Mouse (Mus musculus) MEL (cell line): Measurements from ENCODE around the gene Fbln2.

Experiments used
- CTCF ChIP-seq, 3 experiments: IDR thresholded peaks in 2 of 3; conservative IDR thresholded peaks in 1 of 3; 2 replicates each; pipeline ENCODE4 v1.5.1; 2011 to 2012; ENCODE audit warnings: low read length in 3 of 3, low read depth in 2 of 3, mild to moderate bottlenecking in 2 of 3, improper control_type of control experiment in 1 of 3, inconsistent platforms in 1 of 3, mixed read lengths in 1 of 3, moderate library complexity in 1 of 3; ENCODE audit not compliant: control insufficient read depth in 1 of 3, insufficient read depth in 1 of 3, poor library complexity in 1 of 3, severe bottlenecking in 1 of 3
- EP300 ChIP-seq, 2 experiments: IDR thresholded peaks; 2 replicates each; pipeline ENCODE4 v1.6.1; 2011; ENCODE audit warnings: improper control_type of control experiment in 2 of 2, low read length in 2 of 2, low read depth in 1 of 2, mild to moderate bottlenecking in 1 of 2
- KAT2A ChIP-seq: conservative IDR thresholded peaks from 2 replicates; pipeline ENCODE4 v1.6.1; 2012; ENCODE audit warnings: low read depth, low read length, improper control_type of control experiment, inconsistent platforms
- MXI1 ChIP-seq: IDR thresholded peaks from 2 replicates; pipeline ENCODE4 v1.6.1; 2011; ENCODE audit warnings: mild to moderate bottlenecking, low read depth, low read length, improper control_type of control experiment
- MYC ChIP-seq: IDR thresholded peaks from 2 replicates; pipeline ENCODE4 v1.6.1; 2011; ENCODE audit warnings: low read depth, mild to moderate bottlenecking, low read length, improper control_type of control experiment, moderate library complexity
- POLR2A ChIP-seq, 2 experiments: IDR thresholded peaks; 2 replicates each; pipeline ENCODE4 v1.6.1; 2011 to 2012; ENCODE audit warnings: low read length in 2 of 2, mild to moderate bottlenecking in 2 of 2, control low read depth in 1 of 2, improper control_type of control experiment in 1 of 2, low read depth in 1 of 2, moderate library complexity in 1 of 2; ENCODE audit not compliant: control insufficient read depth in 1 of 2, insufficient read depth in 1 of 2, poor library complexity in 1 of 2
- POLR2AphosphoS2 ChIP-seq: IDR thresholded peaks from 2 replicates; pipeline ENCODE4 v1.6.1; 2011; ENCODE audit warnings: low read length, improper control_type of control experiment
- RAD21 ChIP-seq: IDR thresholded peaks from 2 replicates; pipeline ENCODE4 v1.6.1; 2011; ENCODE audit warnings: mild to moderate bottlenecking, low read depth, low read length, improper control_type of control experiment
- SIN3A ChIP-seq: IDR thresholded peaks from 2 replicates; pipeline ENCODE4 v1.6.1; 2012; ENCODE audit warnings: low read length, improper control_type of control experiment, inconsistent platforms
- USF1 ChIP-seq: IDR thresholded peaks from 2 replicates; pipeline ENCODE4 v1.6.1; 2014; ENCODE audit warnings: low read depth, mild to moderate bottlenecking, inconsistent platforms, low read length, improper control_type of control experiment, moderate library complexity

GRCm38 (mm10) chr6:91169129-91169528 is 43.1 kb upstream of the Fbln2 start:
- no peak for TF ChIP-seq CTCF (IDR thresholded peaks at IDR 0.05 in 2 of 3, conservative IDR thresholded peaks at IDR 0.05 in 1 of 3; ENCODE audit: control insufficient read depth in 1 of 3, insufficient read depth in 1 of 3, low read depth in 2 of 3, low read length in 3 of 3, poor library complexity in 1 of 3, severe bottlenecking in 1 of 3)
- no peak for TF ChIP-seq POLR2A (IDR thresholded peaks at IDR 0.05; ENCODE audit: control insufficient read depth in 1 of 2, insufficient read depth in 1 of 2, low read depth in 1 of 2, low read length in 2 of 2, poor library complexity in 1 of 2)
- TF ChIP-seq MXI1, result no peak
- no peak for TF ChIP-seq KAT2A
- no peak for TF ChIP-seq SIN3A
- no peak for TF ChIP-seq MYC
- no peak for TF ChIP-seq USF1
- no peak for TF ChIP-seq RAD21
- no peak for TF ChIP-seq POLR2AphosphoS2
- no peak for TF ChIP-seq EP300 (IDR thresholded peaks at IDR 0.05; ENCODE audit: low read depth in 1 of 2, low read length in 2 of 2)
